Mouse (Mus musculus) ovary, adult 18-20 months (tissue): ENCODE results near the gene Tsc22d1.

Experiments
- DNase-seq: peaks from one replicate; pipeline ENCODE4 v3.0.0; 2022; ENCODE audit warnings: low spot score, mixed read lengths

Tsc22d1 gene

DNA sequence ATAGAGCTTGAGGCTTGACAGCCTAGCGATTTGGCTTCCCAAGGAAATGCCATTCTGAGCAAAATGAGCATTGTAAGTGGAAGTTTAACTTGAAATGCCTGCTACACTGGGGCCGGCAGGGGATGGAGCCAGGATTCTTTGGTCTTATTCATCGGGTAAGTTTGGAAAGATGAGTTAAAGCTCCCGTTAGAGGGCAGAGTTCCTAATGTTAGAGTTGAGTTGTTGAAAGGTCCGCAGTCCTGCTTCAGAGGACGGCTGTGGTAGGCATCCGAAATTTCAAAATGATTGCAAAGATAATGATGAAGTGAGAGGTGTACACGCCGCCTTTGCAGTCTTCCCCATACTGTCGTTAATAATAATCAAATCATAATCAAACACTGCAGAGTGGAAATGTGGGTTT lies 27.4 kb downstream of the Tsc22d1 start:
- DNase-seq: no peak

- DNase-seq: peak; percentile 15
Measured at GRCm38 (mm10) chr14:76448987-76449386, 34.2 kb downstream of the Tsc22d1 start.

- no peak for DNase-seq
Measured at GRCm38 (mm10) chr14:76451011-76451410, 36.2 kb downstream of the Tsc22d1 start.

DNA sequence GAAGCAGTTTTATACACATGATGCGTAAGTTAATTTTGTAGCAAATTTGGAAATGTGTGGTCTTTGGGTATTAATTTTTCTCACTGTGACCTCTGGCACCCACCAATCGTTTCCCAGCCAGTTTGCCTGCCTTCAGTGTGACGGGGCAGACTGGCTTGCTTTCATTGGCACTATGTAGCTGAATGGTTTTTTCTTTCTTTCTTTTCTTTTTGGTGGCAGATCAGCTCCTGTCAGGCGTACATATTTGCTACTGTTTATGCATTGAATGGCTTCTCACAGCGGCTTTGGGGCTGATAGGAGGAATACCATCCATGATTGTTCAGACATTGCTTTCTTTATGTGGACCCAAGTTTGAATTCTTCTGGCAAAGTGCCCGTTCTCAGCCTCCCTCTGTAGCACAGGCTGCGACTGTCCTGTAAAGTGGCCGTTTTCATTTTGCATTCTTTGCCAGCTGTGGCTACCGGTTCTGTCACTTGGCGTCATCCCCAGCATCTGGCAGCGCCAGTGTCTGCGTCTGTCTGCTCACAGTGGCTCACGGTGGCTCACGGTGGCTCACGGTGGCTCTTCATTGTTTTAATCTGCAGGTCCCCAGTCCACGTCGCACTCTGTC lies 38.1 kb downstream of the Tsc22d1 start:
- DNase-seq: no peak

DNA sequence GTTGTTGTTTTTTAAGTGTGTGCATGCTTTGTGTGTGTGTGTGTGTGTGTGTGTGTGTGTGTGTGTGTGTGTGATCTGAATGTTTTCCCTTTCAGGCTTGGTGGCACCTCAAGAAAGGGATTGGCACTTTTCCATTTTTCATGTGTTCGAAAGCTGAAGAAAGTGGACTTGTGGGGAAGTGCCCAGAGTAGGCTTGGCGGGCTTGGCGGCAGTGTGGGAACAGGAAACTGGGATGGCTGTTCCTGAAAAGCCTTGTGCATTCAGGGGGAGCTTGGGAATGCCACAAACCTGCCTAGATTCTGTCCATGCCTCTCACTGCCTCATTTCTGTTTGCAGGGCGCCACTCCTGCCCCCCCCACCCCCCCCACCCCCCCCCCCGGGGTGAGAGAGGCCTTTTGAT lies 39.9 kb downstream of the Tsc22d1 start:
- DNase-seq: no peak

DNA sequence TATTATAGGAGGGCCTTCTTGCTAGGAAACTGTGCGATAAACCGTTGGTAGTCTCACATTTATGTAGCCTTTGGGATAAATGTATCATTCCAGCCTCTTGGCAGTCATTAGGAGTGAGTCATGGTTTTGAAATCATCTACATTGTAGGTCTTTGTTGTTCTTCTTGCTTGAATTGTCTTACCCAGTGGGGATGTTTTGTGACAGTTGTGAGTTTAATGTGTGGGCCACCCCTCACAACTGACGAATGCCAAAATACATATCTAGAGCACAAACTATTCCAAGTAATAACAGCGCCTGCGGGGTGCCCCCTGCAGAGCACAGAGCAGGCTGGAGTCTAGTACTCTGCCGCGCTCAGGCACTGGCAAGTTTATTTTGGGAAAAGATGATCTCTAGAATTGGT lies 40.4 kb downstream of the Tsc22d1 start:
- DNase-seq: no peak

GRCm38 (mm10) chr14:76457696-76458095 lies 42.9 kb downstream of the Tsc22d1 start:
- no peak for DNase-seq

- no peak for DNase-seq
Measured at GRCm38 (mm10) chr14:76460181-76460580, 45.4 kb downstream of the Tsc22d1 start.

- DNase-seq: no peak
Measured at GRCm38 (mm10) chr14:76461182-76461775, 46.5 kb downstream of the Tsc22d1 start.

DNA sequence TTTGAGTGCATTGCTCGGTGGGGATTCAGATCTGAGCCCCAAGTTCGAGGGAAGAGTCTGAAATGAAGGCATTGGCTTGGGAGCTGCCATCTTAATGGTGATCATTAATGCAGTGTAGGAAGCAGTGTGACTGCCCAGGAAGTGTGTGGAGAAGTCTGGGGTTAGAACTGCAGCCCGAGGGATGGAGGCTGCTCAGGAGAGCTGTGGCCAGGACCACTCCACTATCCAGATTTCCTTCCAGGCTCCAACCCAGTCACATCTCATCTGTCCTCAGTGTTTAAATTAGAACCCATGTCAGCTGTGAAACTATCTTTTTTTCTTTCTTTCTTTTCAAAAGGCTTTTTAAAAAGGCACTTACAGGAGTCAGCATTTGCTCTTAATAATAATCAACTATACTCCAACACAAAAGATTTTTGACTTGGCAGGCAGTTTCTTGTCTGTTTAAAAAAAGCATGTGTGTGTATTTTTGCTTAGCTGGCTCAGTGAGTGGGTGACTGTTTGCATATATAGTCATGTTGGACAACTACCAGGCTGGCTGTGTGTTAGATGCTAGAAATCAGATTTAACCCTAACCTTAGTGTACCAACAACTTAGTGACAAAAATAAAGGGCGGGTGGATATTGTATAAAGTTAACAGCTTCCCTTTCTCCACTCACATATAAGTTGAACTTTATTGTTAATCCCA lies 48.8 kb downstream of the Tsc22d1 start:
- no peak for DNase-seq

DNA sequence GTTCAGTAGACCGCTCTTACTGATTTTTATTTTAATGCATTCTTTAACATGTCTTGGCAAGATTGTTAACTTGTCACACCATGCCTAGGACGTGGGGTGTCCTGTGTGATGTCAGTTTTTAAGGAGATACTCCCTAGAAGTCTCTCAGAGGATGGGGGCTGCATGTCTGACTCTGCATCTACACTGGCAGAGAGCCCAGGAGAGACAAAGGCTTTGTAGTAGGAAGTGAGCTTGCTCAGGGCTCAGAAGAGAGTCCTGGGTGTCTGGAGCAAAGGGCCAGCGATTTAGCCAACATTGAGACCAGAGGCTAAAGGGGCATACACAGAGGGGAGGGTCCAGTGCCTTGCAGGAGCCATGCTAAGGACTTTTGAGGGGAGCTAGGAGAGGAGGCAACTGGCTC lies 50.2 kb downstream of the Tsc22d1 start:
- no peak for DNase-seq

DNA sequence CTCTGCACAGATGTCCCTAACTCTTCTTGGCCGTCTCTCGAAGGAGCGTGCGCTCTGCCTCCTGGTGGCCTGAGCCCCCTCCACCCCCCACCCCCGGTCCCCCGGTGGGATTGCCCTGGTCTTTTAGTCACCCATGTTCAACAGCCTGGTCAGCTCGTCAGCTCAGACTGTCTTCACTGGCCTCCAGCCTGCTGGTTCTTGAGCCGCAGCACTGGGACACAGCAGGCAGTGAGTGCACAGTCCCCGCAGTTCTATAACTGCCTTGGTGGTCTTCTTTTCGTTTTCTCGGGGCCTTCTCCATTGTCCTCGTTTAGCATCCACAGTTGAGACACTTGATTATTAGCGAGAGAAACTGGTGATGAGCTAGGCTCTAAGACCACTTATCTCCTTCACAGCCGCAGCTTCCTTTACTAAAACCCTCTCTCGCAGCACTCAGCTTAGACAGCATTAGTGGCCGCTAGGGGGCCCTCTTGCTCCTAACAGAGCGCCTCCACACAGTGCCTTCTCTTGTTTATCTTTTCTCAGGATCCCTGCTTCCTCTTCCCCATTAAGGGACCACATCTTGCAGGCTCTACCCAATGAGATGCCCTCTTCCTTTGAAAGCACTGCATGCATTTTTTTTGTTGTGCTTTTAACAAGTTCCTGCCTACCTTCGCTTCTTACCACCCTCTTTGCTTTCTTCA lies 52.0 kb downstream of the Tsc22d1 start:
- DNase-seq: no peak

DNA sequence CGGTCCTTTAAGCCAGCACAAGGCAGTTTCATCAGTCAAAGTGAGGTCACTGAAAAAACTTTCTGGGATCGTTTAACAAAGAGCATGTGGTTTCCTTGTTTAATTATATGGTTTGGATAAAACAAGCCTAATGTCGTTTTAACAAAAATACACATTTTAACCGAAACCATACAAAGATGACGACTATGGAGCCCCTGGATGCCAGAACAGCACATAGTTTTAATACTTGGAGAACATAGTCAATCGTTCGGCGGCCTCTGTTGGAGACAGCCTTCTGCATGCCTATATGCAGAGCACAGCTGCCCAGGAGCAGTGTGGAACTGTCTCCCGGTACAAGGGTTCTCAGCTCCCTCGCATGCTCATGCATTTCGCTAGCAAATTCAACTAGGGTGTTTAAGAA lies 53.2 kb downstream of the Tsc22d1 start:
- no peak for DNase-seq

DNA sequence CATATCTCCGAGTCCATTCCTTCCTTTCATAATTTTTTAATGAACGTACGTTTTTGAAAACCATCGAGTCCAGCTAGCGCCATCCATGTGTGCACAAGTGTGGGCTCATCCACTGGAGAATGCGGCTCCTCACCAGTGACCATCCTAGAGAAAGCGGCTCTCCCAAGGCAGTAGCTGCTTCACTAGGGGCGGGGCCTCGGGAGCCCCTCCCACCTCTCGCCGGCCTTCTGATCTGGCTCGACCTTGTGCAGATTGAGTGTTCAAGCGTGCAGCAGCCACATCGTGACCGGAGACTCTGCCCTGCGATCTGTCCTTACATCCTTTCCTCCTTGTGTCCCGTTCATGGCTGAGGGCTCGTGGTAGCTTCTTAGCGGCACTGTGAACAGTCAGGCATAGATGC lies 56.5 kb downstream of the Tsc22d1 start:
- no peak for DNase-seq

GRCm38 (mm10) chr14:76472487-76472886 lies 57.7 kb downstream of the Tsc22d1 start:
- no peak for DNase-seq

DNA sequence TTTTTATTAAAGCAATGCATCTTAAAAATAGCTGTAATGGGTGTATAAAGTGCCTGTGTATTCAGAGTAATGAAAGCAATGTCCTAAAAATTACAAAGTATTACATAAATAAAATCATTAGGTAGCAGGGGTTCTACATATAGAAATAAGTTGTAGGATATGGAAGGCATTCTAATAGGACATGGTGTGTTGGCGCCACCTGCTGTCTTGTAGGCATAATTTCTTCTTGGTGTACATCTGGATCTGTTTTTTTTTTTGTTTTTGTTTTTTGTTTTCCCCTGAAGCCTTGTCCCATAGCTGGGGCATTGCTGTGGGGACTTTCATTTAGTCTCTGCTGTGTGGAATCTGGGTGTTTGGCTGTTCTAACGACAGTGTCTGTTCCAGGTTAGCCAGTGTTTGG lies 58.6 kb downstream of the Tsc22d1 start:
- no peak for DNase-seq

DNA sequence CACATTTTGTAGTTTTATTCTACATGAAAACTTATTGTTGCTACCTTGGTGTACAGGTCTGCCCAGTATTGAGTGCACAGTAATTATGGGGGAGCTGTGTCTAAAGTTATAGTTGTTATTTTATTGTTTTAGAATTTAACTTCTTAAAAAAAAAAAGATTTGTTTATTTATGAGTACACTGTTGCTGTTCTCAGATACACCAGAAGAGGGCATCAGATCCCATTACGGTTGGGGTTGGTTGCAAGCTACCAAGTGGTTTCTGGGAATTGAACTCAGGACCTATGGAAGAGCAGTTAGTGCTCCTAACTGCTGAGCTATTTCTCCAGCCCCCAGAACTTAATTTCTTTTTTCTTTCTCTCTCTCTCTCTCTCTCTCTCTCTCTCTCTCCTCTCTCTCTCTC lies 59.4 kb downstream of the Tsc22d1 start:
- no peak for DNase-seq

DNA sequence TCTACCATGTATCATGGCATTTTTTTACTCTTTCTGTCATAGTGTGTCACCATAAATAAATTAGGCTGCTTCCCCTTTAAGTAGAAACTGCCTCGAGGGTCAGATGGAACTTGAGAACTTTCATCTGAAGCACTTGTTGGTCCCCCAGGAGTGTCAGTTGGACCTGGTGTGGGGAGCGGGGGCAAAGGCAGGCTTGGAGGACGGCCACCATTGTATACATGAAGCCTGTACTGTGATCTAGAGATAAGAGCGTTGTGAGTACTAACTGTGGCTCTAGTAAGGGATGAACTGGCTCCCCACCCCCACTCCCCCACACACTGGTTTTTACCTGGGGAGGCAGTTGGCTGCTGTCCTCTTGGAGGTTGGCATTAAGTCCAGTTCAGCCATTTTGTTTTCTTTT lies 62.0 kb downstream of the Tsc22d1 start:
- DNase-seq: no peak

- DNase-seq: no peak
Measured at GRCm38 (mm10) chr14:76478076-76478475, 63.3 kb downstream of the Tsc22d1 start.

GRCm38 (mm10) chr14:76478616-76479015 lies 63.9 kb downstream of the Tsc22d1 start:
- DNase-seq: no peak

DNA sequence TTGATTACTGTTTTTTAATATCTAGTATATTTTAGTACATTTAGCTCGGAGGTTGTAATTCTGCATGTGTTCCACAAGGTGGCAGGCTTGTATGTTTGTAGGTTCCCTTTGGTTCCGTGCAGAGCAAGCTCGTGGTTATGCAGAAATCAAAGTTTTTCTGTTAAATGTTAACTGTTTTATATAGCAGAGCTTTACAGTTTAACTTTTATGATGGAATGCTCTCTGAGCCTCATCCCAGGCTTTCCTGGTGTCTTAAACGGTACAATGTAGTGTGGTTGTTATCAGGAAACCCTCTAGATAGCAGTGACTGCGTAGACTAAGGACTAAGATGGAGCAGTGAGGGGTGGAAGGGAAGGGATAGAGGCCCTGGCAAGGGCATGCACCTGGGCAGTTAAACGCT lies 65.1 kb downstream of the Tsc22d1 start:
- no peak for DNase-seq

GRCm38 (mm10) chr14:76480507-76480906 lies 65.7 kb downstream of the Tsc22d1 start:
- no peak for DNase-seq

- DNase-seq: no peak
Measured at GRCm38 (mm10) chr14:76483701-76484100, 68.9 kb downstream of the Tsc22d1 start.
